Mouse (Mus musculus): ENCODE measurements around the gene Gm20479. TPM values are rescaled to one million over a fixed set of nuclear protein-coding genes. Genes with fewer than 3 reads are reported as not detected.

Gm20479 gene
- polyA plus RNA-seq, 1 experiment from 2014 or later = not detected

Other genes with a start within 250 kb of the Gm20479 start
- not detected in 2 replicates for gene Cyp2f2, start 237.5 kb downstream of the Gm20479 start, polyA plus RNA-seq (2016; fragmentation: Nextera tagmentation; extraction: Ambion mirVana)
- 0.09 and 0.16 TPM in 2 replicates for gene Cyp2t4, start 203.7 kb downstream of the Gm20479 start, polyA plus RNA-seq (2016; fragmentation: Nextera tagmentation; extraction: Ambion mirVana)
- gene Egln2, start 190.6 kb downstream of the Gm20479 start, polyA plus RNA-seq (2016; fragmentation: Nextera tagmentation; extraction: Ambion mirVana) = 77.5 and 81.3 TPM in 2 replicates
- gene Rab4b, start 178.5 kb downstream of the Gm20479 start, polyA plus RNA-seq (2016; fragmentation: Nextera tagmentation; extraction: Ambion mirVana) = 60.0 and 63.1 TPM in 2 replicates
- 1.3 TPM in 1 of 2 replicates, not detected in the other for gene Gm21983, start 176.3 kb downstream of the Gm20479 start, polyA plus RNA-seq (2016; fragmentation: Nextera tagmentation; extraction: Ambion mirVana)
- 0.62 and 1.5 TPM in 2 replicates for gene Mia, start 176.3 kb downstream of the Gm20479 start, polyA plus RNA-seq (2016; fragmentation: Nextera tagmentation; extraction: Ambion mirVana)
- gene BC024978, start 161.6 kb downstream of the Gm20479 start, polyA plus RNA-seq (2016; fragmentation: Nextera tagmentation; extraction: Ambion mirVana) = 4.3 and 4.7 TPM in 2 replicates
- gene Snrpa, start 161.1 kb downstream of the Gm20479 start, polyA plus RNA-seq (2016; fragmentation: Nextera tagmentation; extraction: Ambion mirVana) = 415 and 427 TPM in 2 replicates
- 5.1 and 5.6 TPM in 2 replicates for gene Itpkc, start 128.8 kb downstream of the Gm20479 start, polyA plus RNA-seq (2016; fragmentation: Nextera tagmentation; extraction: Ambion mirVana)
- 18.4 and 18.7 TPM in 2 replicates for gene Coq8b, start 124.4 kb downstream of the Gm20479 start, polyA plus RNA-seq (2016; fragmentation: Nextera tagmentation; extraction: Ambion mirVana)
- gene Numbl, start 99.0 kb downstream of the Gm20479 start, polyA plus RNA-seq (2016; fragmentation: Nextera tagmentation; extraction: Ambion mirVana) = 14.8 and 15.0 TPM in 2 replicates
- 7.1 and 8.8 TPM in 2 replicates for gene Ltbp4, start 19.7 kb downstream of the Gm20479 start, polyA plus RNA-seq (2016; fragmentation: Nextera tagmentation; extraction: Ambion mirVana)
- 73.2 and 80.3 TPM in 2 replicates for gene Shkbp1, start 1.4 kb downstream of the Gm20479 start, polyA plus RNA-seq (2016; fragmentation: Nextera tagmentation; extraction: Ambion mirVana)
- 0.19 and 0.35 TPM in 2 replicates for gene Sptbn4, start 90.3 kb upstream of the Gm20479 start, polyA plus RNA-seq (2016; fragmentation: Nextera tagmentation; extraction: Ambion mirVana)
- 31.9 and 35.2 TPM in 2 replicates for gene Blvrb, start 90.6 kb upstream of the Gm20479 start, polyA plus RNA-seq (2016; fragmentation: Nextera tagmentation; extraction: Ambion mirVana)
- gene Sertad3, start 116.3 kb upstream of the Gm20479 start, polyA plus RNA-seq (2016; fragmentation: Nextera tagmentation; extraction: Ambion mirVana) = 26.2 and 26.5 TPM in 2 replicates
- gene Sertad1, start 129.5 kb upstream of the Gm20479 start, polyA plus RNA-seq (2016; fragmentation: Nextera tagmentation; extraction: Ambion mirVana) = 24.0 and 25.1 TPM in 2 replicates
- 3.8 and 4.2 TPM in 2 replicates for gene Prx, start 141.9 kb upstream of the Gm20479 start, polyA plus RNA-seq (2016; fragmentation: Nextera tagmentation; extraction: Ambion mirVana)
- 0.45 and 0.60 TPM in 2 replicates for gene Hipk4, start 165.8 kb upstream of the Gm20479 start, polyA plus RNA-seq (2016; fragmentation: Nextera tagmentation; extraction: Ambion mirVana)
- 40.5 and 41.4 TPM in 2 replicates for gene Pld3, start 195.8 kb upstream of the Gm20479 start, polyA plus RNA-seq (2016; fragmentation: Nextera tagmentation; extraction: Ambion mirVana)
- gene 2310022A10Rik, start 195.8 kb upstream of the Gm20479 start, polyA plus RNA-seq (2016; fragmentation: Nextera tagmentation; extraction: Ambion mirVana) = 40.8 and 41.1 TPM in 2 replicates
- gene Akt2, start 234.1 kb upstream of the Gm20479 start, polyA plus RNA-seq (2016; fragmentation: Nextera tagmentation; extraction: Ambion mirVana) = 95.3 and 101 TPM in 2 replicates